Mouse (Mus musculus) 416B (cell line): ENCODE results near the gene Myo19.

Experiments
- DNase-seq: peaks from one replicate; pipeline ENCODE4 v3.0.0; 2011; ENCODE audit warnings: low read depth

Gene Myo19

DNA sequence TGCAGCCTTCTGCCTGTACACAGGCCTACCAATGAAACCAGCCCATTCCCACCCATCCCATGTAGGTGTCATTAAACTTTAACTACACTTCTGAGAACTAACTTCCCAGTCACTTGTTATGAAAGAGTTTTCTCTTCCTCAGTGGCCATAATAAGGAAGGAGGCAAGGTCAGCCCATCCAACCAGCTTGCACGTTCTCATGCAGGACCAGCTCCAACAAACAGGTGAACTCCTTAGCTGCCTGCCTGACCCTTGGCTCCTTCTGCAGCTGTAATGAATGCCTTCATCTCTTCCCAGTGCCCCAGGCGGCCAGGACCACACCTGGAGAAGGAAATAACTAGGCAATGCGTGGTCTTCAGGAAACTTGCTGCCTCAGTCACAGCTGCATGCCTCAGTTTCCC lies 65.9 kb downstream of the Myo19 start:
- DNase-seq, result no peak

- DNase-seq, result no peak
Observed at GRCm38 (mm10) chr11:84947206-84947605, 67.3 kb downstream of the Myo19 start.

DNA sequence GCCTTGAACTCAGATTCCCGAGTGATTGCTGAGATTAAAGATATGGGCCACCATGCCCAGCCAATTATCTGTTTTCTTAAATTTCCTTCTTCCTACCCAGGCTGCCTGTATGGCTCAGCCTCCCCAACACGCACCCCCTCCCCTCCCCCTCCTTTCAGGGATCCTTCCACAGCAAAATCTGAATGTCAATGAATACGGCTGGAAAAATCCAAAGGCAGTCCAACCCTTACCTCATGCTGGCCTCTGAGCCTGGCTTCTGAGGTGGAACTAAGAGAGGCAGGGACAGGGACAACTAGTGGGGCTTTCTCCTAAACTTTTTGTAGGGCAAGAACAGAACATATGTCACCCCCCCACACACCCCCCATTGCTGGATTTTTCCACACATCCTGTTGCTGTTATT lies 68.2 kb downstream of the Myo19 start:
- DNase-seq, result no peak

GRCm38 (mm10) chr11:84948526-84948925 lies 68.6 kb downstream of the Myo19 start:
- no peak for DNase-seq

- DNase-seq, result no peak
Observed at GRCm38 (mm10) chr11:84952611-84953010, 72.7 kb downstream of the Myo19 start.

- no peak for DNase-seq
Observed at GRCm38 (mm10) chr11:84956400-84956799, 76.5 kb downstream of the Myo19 start.

DNA sequence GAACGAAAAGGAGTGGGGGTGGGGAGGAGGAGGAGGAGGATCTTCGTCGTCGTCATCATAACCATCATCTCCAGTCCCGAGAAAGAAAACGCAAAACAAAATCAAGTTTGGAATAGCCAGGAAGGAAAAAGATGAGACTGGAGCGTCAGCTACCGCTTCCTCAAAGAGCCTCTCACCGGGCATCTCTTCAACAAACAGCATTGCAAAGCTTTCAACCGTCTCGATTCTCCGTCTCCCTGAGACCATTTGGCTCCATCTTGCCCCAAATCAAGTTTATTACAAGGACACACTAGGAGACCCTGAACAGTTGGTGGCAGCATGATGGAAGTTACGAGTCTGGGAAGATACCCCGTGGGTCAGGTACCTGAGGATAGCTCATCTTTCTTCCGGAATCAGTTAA lies 77.2 kb downstream of the Myo19 start:
- DNase-seq, result no peak

DNA sequence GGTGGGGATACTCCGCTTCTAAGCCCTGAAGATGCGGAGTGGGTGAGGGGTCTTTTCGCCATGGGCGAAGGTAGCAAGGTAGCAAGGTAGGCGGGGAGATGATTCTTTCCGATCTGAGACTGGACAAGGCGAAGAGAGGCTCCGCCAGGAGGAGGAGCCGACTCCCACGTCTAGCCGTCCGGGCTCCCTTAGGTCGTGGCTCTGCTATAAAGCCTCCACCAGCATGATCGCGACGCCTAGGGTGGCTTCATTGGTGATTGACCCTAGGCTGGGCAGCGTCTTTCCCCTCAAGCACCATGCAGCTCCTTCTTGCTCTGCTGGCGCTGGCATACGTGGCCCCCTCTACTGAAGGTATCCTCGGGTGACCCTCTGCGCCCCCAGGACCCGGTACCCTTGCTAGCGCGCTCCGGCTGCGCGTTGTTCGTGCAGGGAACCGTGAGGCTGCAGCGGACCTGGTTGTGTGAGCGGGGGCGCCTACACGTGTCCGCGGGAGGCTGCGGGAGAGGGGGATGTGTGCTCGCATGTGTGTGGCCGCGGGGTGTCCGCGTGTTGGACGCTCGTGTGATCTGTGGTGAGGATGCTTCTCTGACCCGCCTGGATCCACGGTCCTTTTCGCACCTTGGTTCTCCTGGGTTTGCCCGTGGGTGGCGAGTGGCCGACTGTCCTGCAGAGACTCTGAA lies 77.8 kb downstream of the Myo19 start, which contains the start of gene Car4:
Gene Car4, plus strand, starts transcription at position 196 of the 680 bp plus-strand sequence.
- no peak for DNase-seq

GRCm38 (mm10) chr11:84958271-84958630 lies 78.3 kb downstream of the Myo19 start:
- DNase-seq, result no peak

- DNase-seq, result no peak
Observed at GRCm38 (mm10) chr11:84959181-84959580, 79.2 kb downstream of the Myo19 start.

DNA sequence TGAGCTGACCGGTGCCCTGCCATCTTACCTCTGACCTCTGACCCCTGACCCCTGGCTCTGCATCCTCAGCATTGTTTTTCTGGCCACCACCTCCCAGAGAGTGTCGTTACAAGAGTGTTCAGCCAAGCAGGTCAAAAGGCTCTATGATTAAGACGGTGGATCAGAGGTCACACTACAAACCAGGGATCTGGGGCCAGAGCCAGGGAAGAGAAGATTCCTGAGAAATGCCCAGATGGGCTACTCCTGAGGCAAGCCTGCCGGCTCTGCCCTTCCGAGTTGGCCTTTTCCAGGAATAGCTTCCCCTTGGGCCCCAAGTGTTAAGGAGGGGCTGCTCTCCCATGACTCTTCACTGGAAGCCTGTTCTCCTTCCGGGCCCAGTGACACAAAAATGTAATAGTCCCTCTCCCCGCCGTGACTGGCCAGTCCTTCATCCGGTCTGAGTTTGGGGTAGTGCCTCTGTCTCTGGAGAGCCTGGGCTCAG lies 79.8 kb downstream of the Myo19 start:
- DNase-seq, result no peak

DNA sequence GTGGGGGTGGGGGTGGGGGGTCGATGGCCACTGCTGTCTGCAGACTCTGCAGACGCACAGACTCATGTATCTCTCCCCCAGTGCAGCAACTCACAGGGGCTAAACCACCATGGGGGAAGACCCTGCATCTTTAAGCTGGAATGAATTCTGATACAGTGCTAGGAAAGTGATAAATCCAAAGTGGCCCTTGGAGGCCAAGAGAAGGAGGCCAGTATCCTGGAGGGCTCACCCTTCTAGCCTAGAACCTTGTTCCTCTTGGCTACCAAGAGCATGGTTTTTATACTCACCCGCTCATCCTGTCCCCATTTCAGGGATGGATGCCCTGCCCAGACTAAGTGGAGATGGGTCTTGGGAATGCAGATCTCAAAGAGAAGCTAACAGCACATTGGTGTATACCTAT lies 80.3 kb downstream of the Myo19 start:
- DNase-seq, result no peak

GRCm38 (mm10) chr11:84960780-84961179 lies 80.8 kb downstream of the Myo19 start:
- no peak for DNase-seq
